Mouse (Mus musculus): ENCODE data around the gene Etnk2.

DNA sequence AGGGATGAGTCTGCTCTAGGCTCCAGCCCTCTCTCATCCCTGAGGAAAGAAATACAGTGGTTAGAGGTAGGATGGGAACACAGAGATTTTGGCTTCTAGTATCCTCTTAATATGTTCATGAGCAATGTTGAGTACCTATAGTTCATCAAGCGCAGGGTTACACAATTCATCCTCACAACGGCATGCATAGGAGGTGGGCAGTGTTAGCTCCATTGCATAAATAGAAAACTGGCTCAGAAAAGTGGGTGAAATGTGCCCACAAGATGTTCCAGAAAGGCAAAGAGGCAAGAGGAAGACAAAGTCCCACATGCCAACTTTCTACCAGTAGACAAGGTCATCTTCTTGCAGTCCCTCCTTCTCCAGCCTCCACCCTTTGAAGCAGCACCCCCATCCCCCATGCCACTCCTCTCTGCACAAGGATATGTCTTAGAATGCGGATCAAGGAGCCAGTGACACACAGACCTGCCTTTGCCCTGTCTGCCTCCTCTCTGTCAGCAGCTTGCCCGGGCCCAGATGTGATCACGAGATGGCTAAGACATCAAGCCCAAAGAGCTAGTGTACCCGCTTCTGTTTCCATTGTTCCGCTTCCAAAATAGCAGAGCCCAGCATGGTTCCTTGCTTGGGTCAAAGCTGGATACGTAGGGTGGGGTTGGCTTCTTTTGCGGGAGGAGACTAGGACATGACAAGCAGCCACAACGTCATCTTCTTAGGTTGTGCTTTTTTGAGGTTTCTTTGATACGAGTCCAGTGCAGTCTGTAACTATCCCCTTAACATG, 30.5 kb upstream of the Etnk2 start:
- no peak for TF ChIP-seq CTCF (IDR thresholded peaks at IDR 0.05; ENCODE audit: borderline replicate concordance, control insufficient read depth, extremely low read depth, insufficient read depth, low read length, poor library complexity)
- no peak for TF ChIP-seq POLR2A (IDR thresholded peaks at IDR 0.05; ENCODE audit: control insufficient read depth, extremely low read depth, insufficient read depth, low read length, poor library complexity)

Data from thymus, adult 2 months (tissue).